Mouse (Mus musculus) liver, embryonic 11.5 days (tissue): ENCODE results near the gene Olfm2. TPM values are rescaled to one million over a fixed set of nuclear protein-coding genes. Genes with fewer than 3 reads are reported as not detected.

Experiments
- ATAC-seq: fragments of 200-750 bp; cut with Nextera tagmentation; replicated peaks from 2 replicates; pipeline ENCODE4 v1.8.0; 2017; ENCODE audit warnings: moderate number of reproducible peaks, mild to moderate bottlenecking, moderate TSS enrichment, moderate library complexity; ENCODE audit not compliant: low FRiP score
- DNase-seq: peaks from one replicate; pipeline ENCODE4 v3.0.0-alpha.2; 2017; ENCODE audit warnings: low spot score
- H3K27ac ChIP-seq: fragments of 300-500 bp; sonication (generic); 2 replicates; pipeline ENCODE4 v1.5.1; 2014; ENCODE audit warnings: mild to moderate bottlenecking, low read depth, low read length, control low read depth
- H3K27me3 ChIP-seq: fragments of 300-500 bp; sonication (generic); replicated peaks from 2 replicates; pipeline ENCODE4 v1.6.1; 2014; ENCODE audit warnings: low read length, mixed read lengths; ENCODE audit not compliant: control insufficient read depth, insufficient read depth
- H3K36me3 ChIP-seq: fragments of 300-500 bp; sonication (generic); 2 replicates; pipeline ENCODE4 v1.6.1; 2014; ENCODE audit warnings: mild to moderate bottlenecking, low read length, moderate library complexity, mixed read lengths; ENCODE audit not compliant: control insufficient read depth, insufficient read depth
- H3K4me1 ChIP-seq: fragments of 300-500 bp; sonication (generic); replicated peaks from 2 replicates; pipeline ENCODE4 v1.6.1; 2014; ENCODE audit warnings: low read length, mixed read lengths; ENCODE audit not compliant: control insufficient read depth, insufficient read depth
- H3K4me2 ChIP-seq: fragments of 300-500 bp; sonication (generic); 2 replicates; pipeline ENCODE4 v1.6.1; 2014; ENCODE audit warnings: mild to moderate bottlenecking, control low read depth, moderate library complexity
- H3K4me3 ChIP-seq: fragments of 300-500 bp; sonication (generic); 2 replicates; pipeline ENCODE4 v1.5.1; 2014; ENCODE audit warnings: low read depth, low read length, control low read depth
- H3K9ac ChIP-seq: fragments of 300-500 bp; sonication (generic); 2 replicates; pipeline ENCODE4 v1.6.1; 2014; ENCODE audit warnings: low read depth, low read length, control low read depth
- H3K9me3 ChIP-seq: fragments of 300-500 bp; sonication (generic); 2 replicates; pipeline ENCODE4 v1.6.1; 2016; ENCODE audit warnings: low read length, inconsistent platforms, mixed read lengths; ENCODE audit not compliant: control insufficient read depth
- WGBS: fragments of 180-500 bp; shearing (Covaris S2); extraction: QIAGEN DNeasy Blood & Tissue Kit; methylation state at CpG from one replicate; pipeline ENCODE4 v1.1.7; 2014; 5-methylcytosine and 5-hydroxymethylcytosine counted together
- polyA plus RNA-seq: library from polyadenylated mRNA; unstranded; fragments of >200 nt; fragmentation: Nextera tagmentation; extraction: Ambion mirVana; gene quantifications from 2 replicates; pipeline ENCODE4 v1.2.1, GENCODE M21; 2014

Olfm2 gene
- polyA plus RNA-seq, 1 experiment from 2014 or later, result 1.3 TPM

DNA sequence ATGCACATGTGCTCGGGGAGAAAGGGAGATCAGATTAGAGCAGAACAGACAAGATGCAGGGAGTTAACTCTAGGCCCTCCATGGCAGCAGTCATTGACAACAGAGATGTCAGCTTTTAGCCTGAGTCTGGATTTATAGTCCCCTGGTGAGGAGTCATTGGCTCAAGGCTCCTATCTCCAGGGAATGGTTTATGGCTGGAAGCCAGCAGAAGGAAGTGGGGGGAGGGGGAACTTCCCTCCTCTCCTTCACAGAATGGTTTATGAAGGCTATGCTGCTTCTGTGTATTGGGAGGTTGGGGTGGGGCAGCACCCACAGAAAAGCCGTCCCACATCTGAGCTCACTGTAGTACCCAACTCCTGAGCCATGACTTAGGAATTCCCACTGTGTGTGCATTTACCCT, 24.6 kb downstream of the Olfm2 start:
- peaks cover 28% of the 10 kb centered on the region for H3K27me3 ChIP-seq
- no peak overlapping the region for H3K4me3 ChIP-seq
- ATAC-seq (no peak), DNase-seq (no peak)
- no peaks in the 10 kb centered on the region for H3K4me1 ChIP-seq
- no peak overlapping the region for H3K27ac ChIP-seq
- no peak overlapping the region for H3K9ac ChIP-seq
- no peaks in the 10 kb centered on the region for H3K9me3 ChIP-seq
- no peak overlapping the region for H3K4me2 ChIP-seq
- no peaks in the 10 kb centered on the region for H3K36me3 ChIP-seq
- WGBS, result 37% methylated on average over 2 of the region's 2 CpGs

DNA sequence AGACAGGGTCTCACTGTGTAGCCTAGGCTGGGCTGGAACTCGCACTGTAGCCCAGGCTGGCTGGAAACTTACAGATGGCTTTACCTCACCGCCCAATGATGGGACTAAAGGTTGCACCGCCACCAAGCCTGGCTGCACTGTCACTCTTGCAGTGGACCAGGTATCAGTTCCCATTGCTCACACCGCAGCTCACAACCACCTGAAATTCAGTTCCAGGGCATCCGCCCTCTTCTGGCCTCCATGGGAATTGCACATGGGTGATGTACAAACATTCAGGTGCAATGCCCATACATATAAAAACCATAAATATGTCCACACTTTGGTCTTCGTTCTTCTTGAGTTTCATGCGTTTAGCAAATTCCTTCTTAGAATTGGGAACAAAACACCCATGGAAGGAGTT, 30.8 kb downstream of the Olfm2 start:
- Histone ChIP-seq H3K27me3 (no peaks in the 10 kb centered on the region), H3K4me3 (no peak overlapping the region), H3K9ac (no peak overlapping the region), H3K4me2 (no peak overlapping the region), H3K9me3 (no peaks in the 10 kb centered on the region), H3K4me1 (no peaks in the 10 kb centered on the region), H3K36me3 (no peaks in the 10 kb centered on the region), H3K27ac (no peak overlapping the region)
- whole genome bisulfite sequencing, result 65% methylated on average over 7 of the region's 7 CpGs
- DNase-seq (no peak), ATAC-seq (no peak)

DNA sequence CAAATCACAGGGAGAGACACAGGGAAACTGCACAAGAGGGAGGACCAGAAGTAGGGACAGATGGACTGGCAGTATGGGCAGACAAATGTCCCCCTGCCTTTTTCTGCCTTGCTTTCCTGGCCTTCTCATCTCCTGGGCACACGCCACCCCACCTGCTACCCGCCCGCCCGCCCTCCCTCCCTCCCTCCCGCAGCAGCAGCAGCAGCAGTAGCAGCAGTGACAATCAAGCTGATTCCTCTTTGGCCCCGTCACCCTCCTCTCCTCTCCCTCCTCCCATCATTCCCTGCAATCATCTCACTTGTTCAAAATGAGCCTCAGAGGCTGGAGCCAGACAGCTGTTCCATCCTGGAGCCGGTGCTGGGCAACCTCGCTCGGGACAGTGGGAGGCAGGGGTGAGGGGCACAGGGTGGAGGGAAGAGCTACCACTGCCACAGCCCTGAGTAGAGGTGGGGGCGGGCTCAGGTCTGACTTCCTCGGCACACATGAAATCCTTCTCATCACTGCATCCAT, 32.6 kb downstream of the Olfm2 start:
- Histone ChIP-seq H3K4me3 (no peak overlapping the region), H3K4me1 (no peaks in the 10 kb centered on the region), H3K36me3 (no peaks in the 10 kb centered on the region), H3K9ac (no peak overlapping the region), H3K4me2 (no peak overlapping the region), H3K9me3 (no peaks in the 10 kb centered on the region), H3K27me3 (no peaks in the 10 kb centered on the region), H3K27ac (no peak overlapping the region)
- DNase-seq (no peak), ATAC-seq (no peak)
- 39% methylated on average over 5 of the region's 11 CpGs for WGBS

DNA sequence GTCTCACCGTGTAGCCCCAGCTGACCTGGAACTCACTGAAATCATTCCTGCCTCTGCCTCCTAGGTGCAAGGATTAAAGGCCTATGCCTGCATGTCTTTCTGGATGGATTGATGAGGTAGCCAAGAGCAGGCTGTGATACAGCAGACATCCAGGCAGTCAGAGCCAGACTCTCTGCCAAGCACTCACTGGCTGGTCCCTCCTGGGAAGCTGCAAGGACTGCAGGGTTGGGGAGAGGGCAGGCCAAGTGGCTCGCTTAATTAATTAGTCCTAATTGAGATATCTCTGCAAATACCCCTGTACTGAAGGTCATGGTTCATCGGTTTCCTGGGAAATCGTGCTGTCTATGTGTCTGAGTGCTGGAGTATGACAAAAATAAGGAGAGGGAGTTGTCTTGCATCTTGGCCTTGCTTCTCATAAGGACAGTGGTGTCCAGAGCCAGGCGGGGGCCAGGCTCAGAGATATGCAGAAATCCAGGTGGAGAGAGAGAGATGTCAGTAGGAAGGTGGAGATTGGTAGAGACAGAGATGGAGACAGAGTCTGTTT, 33.1 kb downstream of the Olfm2 start:
- Histone ChIP-seq H3K9ac (no peak overlapping the region), H3K27me3 (no peaks in the 10 kb centered on the region), H3K9me3 (no peaks in the 10 kb centered on the region), H3K4me2 (no peak overlapping the region), H3K4me1 (no peaks in the 10 kb centered on the region), H3K36me3 (no peaks in the 10 kb centered on the region), H3K4me3 (no peak overlapping the region), H3K27ac (no peak overlapping the region)
- DNase-seq, result no peak
- no peak for ATAC-seq
- WGBS, result 61% methylated on average over 5 of the region's 5 CpGs

DNA sequence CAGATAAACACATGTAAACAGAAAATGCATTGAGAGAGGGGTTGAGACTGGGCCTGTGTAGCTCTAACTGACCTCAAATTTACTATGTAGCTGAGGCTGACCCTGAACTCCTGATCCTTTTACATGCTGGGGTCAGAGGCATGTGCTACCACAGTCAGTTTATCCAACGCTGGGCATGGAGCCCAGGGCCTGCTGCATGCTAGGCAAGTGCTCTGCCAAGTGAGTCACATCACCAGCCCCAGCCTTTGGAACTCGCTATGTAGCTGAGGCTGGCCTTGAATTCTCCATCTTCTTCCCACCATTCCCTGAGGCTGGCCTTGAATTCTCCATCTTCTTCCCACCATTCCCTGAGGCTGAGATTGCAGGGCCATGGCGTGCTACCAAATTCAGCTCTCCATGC, 35.7 kb downstream of the Olfm2 start:
- WGBS, result 69% methylated on average over 3 of the region's 3 CpGs

DNA sequence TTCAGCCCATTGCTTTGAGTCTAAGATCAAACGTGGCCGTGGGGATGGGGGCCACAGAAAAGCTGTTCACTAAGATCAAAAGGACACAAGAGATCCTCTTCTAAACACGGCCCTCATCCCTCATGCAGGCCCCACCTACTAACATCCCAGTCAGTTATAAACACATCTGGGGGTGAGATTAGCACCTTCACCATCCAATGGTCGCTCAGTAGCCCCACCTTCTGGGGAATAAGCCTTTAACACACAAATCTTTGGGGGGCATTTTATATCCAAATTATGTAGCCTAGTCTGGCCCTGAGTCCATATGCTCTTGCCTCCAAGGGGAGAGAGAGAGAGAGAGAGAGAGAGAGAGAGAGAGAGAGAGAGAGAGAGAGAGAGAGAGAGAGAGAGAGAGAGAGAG, 40.2 kb downstream of the Olfm2 start:
- ATAC-seq, result no peak
- Histone ChIP-seq H3K4me2 (no peak overlapping the region), H3K9ac (no peak overlapping the region), H3K36me3 (no peaks in the 10 kb centered on the region), H3K27ac (no peak overlapping the region), H3K4me1 (no peaks in the 10 kb centered on the region), H3K27me3 (no peaks in the 10 kb centered on the region), H3K4me3 (no peak overlapping the region), H3K9me3 (no peaks in the 10 kb centered on the region)
- 32% methylated on average over 4 of the region's 4 CpGs for WGBS
- DNase-seq, result no peak

More for the DNA sequence above, 35.7 kb downstream of the Olfm2 start:
- H3K4me2 ChIP-seq, result no peak overlapping the region
- H3K9ac ChIP-seq, result no peak overlapping the region
- ATAC-seq (no peak), DNase-seq (no peak)
- H3K4me3 ChIP-seq, result no peak overlapping the region
- H3K27me3 ChIP-seq, result no peaks in the 10 kb centered on the region
- no peak overlapping the region for H3K27ac ChIP-seq
- H3K9me3 ChIP-seq, result no peaks in the 10 kb centered on the region
- no peaks in the 10 kb centered on the region for H3K36me3 ChIP-seq
- no peaks in the 10 kb centered on the region for H3K4me1 ChIP-seq

DNA sequence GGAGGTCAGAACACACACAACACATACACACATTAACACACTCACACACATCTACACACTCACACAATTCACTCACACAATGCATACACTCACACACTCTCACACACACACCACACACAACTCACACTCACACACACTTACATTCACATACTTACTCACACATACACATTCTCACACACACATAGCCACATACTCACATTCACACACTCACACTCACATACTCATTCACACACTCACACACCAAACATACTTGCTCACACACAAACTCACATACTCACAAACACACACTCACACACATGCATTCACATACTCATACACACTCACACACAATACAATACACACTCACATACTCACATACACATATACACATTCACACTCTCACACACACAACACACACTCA, 40.7 kb downstream of the Olfm2 start:
- Histone ChIP-seq H3K4me1 (no peaks in the 10 kb centered on the region), H3K9ac (no peak overlapping the region), H3K9me3 (no peaks in the 10 kb centered on the region), H3K4me3 (no peak overlapping the region), H3K27ac (no peak overlapping the region), H3K27me3 (no peaks in the 10 kb centered on the region), H3K4me2 (no peak overlapping the region), H3K36me3 (no peaks in the 10 kb centered on the region)
- DNase-seq (no peak), ATAC-seq (no peak)

DNA sequence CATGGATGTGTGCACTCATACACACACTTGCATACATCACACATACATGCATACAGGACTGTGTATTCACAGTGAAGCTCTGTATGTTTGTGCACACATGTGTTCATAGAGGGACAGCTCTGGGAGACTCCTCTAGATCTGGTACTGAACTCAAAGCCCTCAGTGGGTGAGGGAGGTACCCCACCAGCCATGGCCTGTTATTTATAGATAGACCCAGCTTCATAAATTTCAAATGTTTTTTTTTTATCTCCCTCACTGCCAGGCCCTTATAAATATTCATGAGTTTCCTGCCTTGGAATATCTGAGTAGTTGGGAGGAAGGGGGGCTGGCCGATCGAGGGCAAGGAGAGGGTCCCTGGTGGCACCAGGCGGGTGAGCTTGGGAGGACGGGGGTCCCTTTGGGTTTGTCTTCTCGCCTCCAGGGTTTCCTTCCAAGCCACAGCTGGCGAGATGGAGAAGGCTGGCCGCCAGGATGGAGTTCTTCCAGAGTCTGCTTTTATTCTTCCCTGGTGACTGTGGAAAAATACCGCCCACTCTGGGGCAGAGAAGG, 42.2 kb downstream of the Olfm2 start:
- H3K27ac ChIP-seq, result no peak overlapping the region
- no peak for ATAC-seq
- H3K4me3 ChIP-seq, result no peak overlapping the region
- H3K9ac ChIP-seq, result no peak overlapping the region
- DNase-seq, result no peak
- WGBS, result 64% methylated on average over 8 of the region's 8 CpGs
- no peak overlapping the region for H3K4me2 ChIP-seq
- no peaks in the 10 kb centered on the region for H3K27me3 ChIP-seq
- no peaks in the 10 kb centered on the region for H3K4me1 ChIP-seq
- H3K36me3 ChIP-seq, result no peaks in the 10 kb centered on the region
- H3K9me3 ChIP-seq, result no peaks in the 10 kb centered on the region

DNA sequence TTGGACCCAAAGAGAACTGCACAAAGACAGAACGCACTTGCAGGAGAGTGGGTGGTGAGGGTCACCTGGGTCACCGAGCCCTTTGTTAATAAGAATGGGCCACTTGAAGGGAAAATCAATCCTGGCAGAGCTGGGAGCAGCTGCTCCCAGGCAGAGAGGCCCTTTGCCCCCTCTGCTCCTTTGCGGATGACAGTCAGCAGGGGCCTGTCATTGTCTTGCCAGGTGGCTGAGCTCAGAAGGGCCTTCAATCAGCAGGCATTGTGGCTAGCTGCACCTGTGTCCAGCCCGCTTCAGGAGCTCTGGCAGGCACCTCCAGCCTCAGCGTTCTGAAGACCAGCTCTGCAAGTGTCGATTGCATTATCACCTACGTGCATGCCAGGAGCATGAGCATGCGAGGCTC, 48.7 kb downstream of the Olfm2 start:
- Histone ChIP-seq H3K36me3 (no peaks in the 10 kb centered on the region), H3K9ac (no peak overlapping the region), H3K4me3 (no peak overlapping the region), H3K4me1 (no peaks in the 10 kb centered on the region), H3K27me3 (peaks cover 19% of the 10 kb centered on the region), H3K27ac (no peak overlapping the region), H3K4me2 (no peak overlapping the region), H3K9me3 (no peaks in the 10 kb centered on the region)
- 52% methylated on average over 8 of the region's 8 CpGs for WGBS
- DNase-seq, result no peak
- ATAC-seq, result no peak
